Mouse (Mus musculus) liver (tissue): ENCODE data around the gene Abo.
A peak's percentile ranks its signal among the peaks of the same experiment; 100 is the strongest.
"Not testable (repeated sequence)": the region's sequence is repeated elsewhere in the genome, so short reads cannot be mapped to it uniquely, and the experiment has no call there.

Experiments
- DNase-seq: peaks from one replicate; pipeline ENCODE4 v3.0.0-alpha.2; 2020; ENCODE audit warnings: mixed read lengths

Gene Abo

GRCm38 (mm10) chr2:26864879-26865278 lies at the start of gene Abo:
TSS of gene Abo (minus strand) at chr2:26864979.
- no peak for DNase-seq

- no peak for DNase-seq
Observed at GRCm38 (mm10) chr2:26914148-26914941, 49.6 kb upstream of the Abo start.

- peak; percentile 33 for DNase-seq
Observed at GRCm38 (mm10) chr2:26913416-26914147, 48.8 kb upstream of the Abo start.

GRCm38 (mm10) chr2:26912253-26912770 lies 47.5 kb upstream of the Abo start:
- DNase-seq = no peak

- DNase-seq = peak; percentile 68
Observed at GRCm38 (mm10) chr2:26910994-26911765, 46.4 kb upstream of the Abo start.

GRCm38 (mm10) chr2:26910124-26910993 lies 45.6 kb upstream of the Abo start, which contains the start of the genes Med22 and Rpl7a:
TSS of gene Med22 (minus strand) at chr2:26910677.
TSS of gene Rpl7a (plus strand) at chr2:26910764.
- DNase-seq = peak; percentile 100

GRCm38 (mm10) chr2:26909387-26909784 lies 44.6 kb upstream of the Abo start:
- DNase-seq = no peak

- no peak for DNase-seq
Observed at GRCm38 (mm10) chr2:26908710-26909386, 44.1 kb upstream of the Abo start.

GRCm38 (mm10) chr2:26907109-26907508 lies 42.3 kb upstream of the Abo start:
- DNase-seq = peak; percentile 57

- no peak for DNase-seq
Observed at GRCm38 (mm10) chr2:26906431-26906830, 41.7 kb upstream of the Abo start.

GRCm38 (mm10) chr2:26905936-26906335 lies 41.2 kb upstream of the Abo start:
- no peak for DNase-seq

GRCm38 (mm10) chr2:26903311-26903710 lies 38.5 kb upstream of the Abo start:
- no peak for DNase-seq

GRCm38 (mm10) chr2:26902467-26903220 lies 37.9 kb upstream of the Abo start, which contains the start of gene Surf6:
TSS of gene Surf6 (minus strand) at chr2:26902879.
- DNase-seq = peak; percentile 94

GRCm38 (mm10) chr2:26901834-26902400 lies 37.1 kb upstream of the Abo start:
- no peak for DNase-seq

- no peak for DNase-seq
Observed at GRCm38 (mm10) chr2:26900731-26901130, 36.0 kb upstream of the Abo start.

- no peak for DNase-seq
Observed at GRCm38 (mm10) chr2:26895898-26896297, 31.1 kb upstream of the Abo start.

GRCm38 (mm10) chr2:26886170-26886569 lies 21.4 kb upstream of the Abo start:
- not testable (repeated sequence) for DNase-seq

- DNase-seq = not testable (repeated sequence)
Observed at GRCm38 (mm10) chr2:26885541-26885940, 20.8 kb upstream of the Abo start.

GRCm38 (mm10) chr2:26878571-26878970 lies 13.8 kb upstream of the Abo start:
- no peak for DNase-seq

GRCm38 (mm10) chr2:26870666-26871065 lies 5.9 kb upstream of the Abo start:
- no peak for DNase-seq
